ENCODE assay signal across 19 mouse cellular contexts in genomic region chr2:27779291-27779866, GRCm38 (mm10).
DNase-seq lines count a peak whose midpoint lies in the region; ATAC-seq lines count a peak whose summit lies in the region.
"Had no signal": no experiment of that assay in that cellular context is flagged by ENCODE, and none has a peak within 500 bp of the region (broad histone marks: within the 10 kb centered on the region; RNA-seq: fewer than 3 reads in every experiment).

No protein-coding gene starts in this region.

- no peaks in the 10 kb centered on the region for H3K27me3 ChIP-seq in midbrain, embryonic 13.5 days
- H3K27me3 ChIP-seq: intestine, embryonic 15.5 days had no signal

- H3K4me2 ChIP-seq in midbrain, embryonic 13.5 days (replicated peaks) = no peak overlapping the region
- H3K4me2 ChIP-seq: hindbrain, embryonic 14.5 days; intestine, embryonic 15.5 days; liver, embryonic 12.5 days had no signal

- WGBS in midbrain, embryonic 13.5 days = 90% methylated on average over 9 of the region's 9 CpGs

- intact Hi-C loops in heart, postnatal 25 days (cut with DNase I) = no loop called here

- H3K27ac ChIP-seq in midbrain, embryonic 13.5 days = no peak overlapping the region
- H3K27ac ChIP-seq: embryonic facial prominence, embryonic 10.5 days; hindbrain, embryonic 14.5 days; intestine, embryonic 15.5 days; liver, embryonic 12.5 days; midbrain, embryonic 10.5 days had no signal

- H3K36me3 ChIP-seq in midbrain, embryonic 13.5 days = no peaks in the 10 kb centered on the region
- H3K36me3 ChIP-seq: embryonic facial prominence, embryonic 10.5 days; intestine, embryonic 15.5 days; liver, embryonic 12.5 days; midbrain, embryonic 10.5 days had no signal

- no peaks in the 10 kb centered on the region for H3K9me3 ChIP-seq in midbrain, embryonic 13.5 days
- H3K9me3 ChIP-seq: embryonic facial prominence, embryonic 10.5 days; intestine, embryonic 15.5 days; liver, embryonic 12.5 days; midbrain, embryonic 10.5 days had no signal

- DNase-seq in heart, postnatal 25 days (ENCODE audit: low spot score) = peak; percentile 42
- no peak for DNase-seq in heart, adult 8-10 months (ENCODE audit: low spot score)
- DNase-seq in urinary bladder, postnatal 14 days (ENCODE audit: low spot score) = peak; percentile 68
- no peak for DNase-seq in urinary bladder, adult 2 months (ENCODE audit: low spot score)
- peak; percentile 65 for DNase-seq in gastrocnemius, postnatal 25 days
- no peak for DNase-seq in layer of hippocampus, postnatal 36 days
- DNase-seq: adrenal gland, postnatal 10 days; cerebellum, adult 11-12 months; cerebellum, postnatal 36 days; right cerebral cortex, postnatal 14 days; thymus, adult 18-20 months had no signal

- no peak for ATAC-seq in midbrain, embryonic 13.5 days
- ATAC-seq: forebrain, embryonic 14.5 days; intestine, embryonic 15.5 days; liver, embryonic 12.5 days had no signal

- H3K4me1 ChIP-seq in midbrain, embryonic 13.5 days (replicated peaks) = no peaks in the 10 kb centered on the region
- H3K4me1 ChIP-seq: liver, embryonic 12.5 days; midbrain, embryonic 10.5 days had no signal

- no peak overlapping the region for H3K4me3 ChIP-seq in midbrain, embryonic 13.5 days (replicated peaks)
- H3K4me3 ChIP-seq: embryonic facial prominence, embryonic 10.5 days; erythroblast, embryonic 14.5 days; intestine, embryonic 15.5 days; liver, embryonic 12.5 days; midbrain, embryonic 10.5 days had no signal

- no peak overlapping the region for H3K9ac ChIP-seq in midbrain, embryonic 13.5 days (replicated peaks)
- H3K9ac ChIP-seq: hindbrain, embryonic 14.5 days; intestine, embryonic 15.5 days; liver, embryonic 12.5 days had no signal

Comparison
In these comparisons a context has a peak if more than half of its experiments do, and no peak if none do; other contexts are left out.
1. DNase-seq: peak in heart, postnatal 25 days (single experiment), urinary bladder, postnatal 14 days (single experiment) and gastrocnemius, postnatal 25 days (single experiment); none in heart, adult 8-10 months (single experiment), urinary bladder, adult 2 months (single experiment) and layer of hippocampus, postnatal 36 days (0 of 2).